Mouse (Mus musculus): Measurements from ENCODE around the gene Mrpl34. TPM values are rescaled to one million over a fixed set of nuclear protein-coding genes. Genes with fewer than 3 reads are reported as not detected.
"Not testable (repeated sequence)": the region's sequence is repeated elsewhere in the genome, so short reads cannot be mapped to it uniquely, and the experiment has no call there.

Gene Mrpl34
- 223 and 236 TPM in 2 replicates for polyA plus RNA-seq (2016; fragmentation: Nextera tagmentation; extraction: Ambion mirVana)

GRCm38 (mm10) chr8:71464513-71465500 lies at the start of gene Mrpl34:
Mrpl34 (plus strand) TSS chr8:71464959.
- H3K36me3 ChIP-seq (replicated peaks) = peaks cover 35% of the 10 kb centered on the region
- no peaks in the 10 kb centered on the region for H3K9me3 ChIP-seq
- DNase-seq (ENCODE audit: low spot score) = peak; percentile 97
- WGBS = under 1% methylated on average over 59 of the region's 59 CpGs
- peak within 1 kb of the TSS; percentile 87 for H3K27ac ChIP-seq (replicated peaks)
- H3K4me1 ChIP-seq = peaks cover 49% of the 10 kb centered on the region
- H3K27me3 ChIP-seq (replicated peaks; ENCODE audit: low read depth, poor library complexity, severe bottlenecking) = peaks cover 20% of the 10 kb centered on the region
- peak within 1 kb of the TSS; percentile 90 for H3K4me3 ChIP-seq

- Histone ChIP-seq H3K27me3 (replicated peaks; ENCODE audit: low read depth, poor library complexity, severe bottlenecking) (0 out of 2 replicates have a peak, but pooled peaks cover 3% of the 10 kb centered on the region), H3K9me3 (no peaks in the 10 kb centered on the region), H3K4me1 (no peaks in the 10 kb centered on the region), H3K4me3 (no peak overlapping the region), H3K27ac (replicated peaks) (no peak overlapping the region), H3K36me3 (replicated peaks) (no peaks in the 10 kb centered on the region)
- DNase-seq (ENCODE audit: low spot score) = no peak
Observed at GRCm38 (mm10) chr8:71422121-71422520, 42.6 kb upstream of the Mrpl34 start.

- not testable (repeated sequence) for H3K4me3 ChIP-seq; H3K4me1 ChIP-seq; H3K9me3 ChIP-seq; H3K36me3 ChIP-seq (replicated peaks); H3K27ac ChIP-seq (replicated peaks); DNase-seq (ENCODE audit: low spot score); H3K27me3 ChIP-seq (replicated peaks; ENCODE audit: low read depth, poor library complexity, severe bottlenecking)
- WGBS = 82% methylated on average over 1 of the region's 1 CpGs
Observed at GRCm38 (mm10) chr8:71432935-71433334, 31.8 kb upstream of the Mrpl34 start.

- H3K27ac ChIP-seq (replicated peaks) = no peak overlapping the region
- H3K4me1 ChIP-seq = peaks cover 3% of the 10 kb centered on the region; the same call in 1 of the 2 replicates
- no peak for DNase-seq (ENCODE audit: low spot score)
- H3K27me3 ChIP-seq (replicated peaks; ENCODE audit: low read depth, poor library complexity, severe bottlenecking) = peaks cover 3% of the 10 kb centered on the region
- H3K9me3 ChIP-seq = peaks cover 3% of the 10 kb centered on the region; the same call in 1 of the 2 replicates
- WGBS = 41% methylated on average over 3 of the region's 3 CpGs
- no peaks in the 10 kb centered on the region for H3K36me3 ChIP-seq (replicated peaks)
- H3K4me3 ChIP-seq = no peak overlapping the region
Observed at GRCm38 (mm10) chr8:71437041-71437440, 27.7 kb upstream of the Mrpl34 start.

- no peaks in the 10 kb centered on the region for H3K36me3 ChIP-seq (replicated peaks)
- 0% methylated on average over 7 of the region's 7 CpGs for WGBS
Observed at GRCm38 (mm10) chr8:71441404-71441803, 23.4 kb upstream of the Mrpl34 start.

GRCm38 (mm10) chr8:71445096-71445495 lies 19.7 kb upstream of the Mrpl34 start:
- 83% methylated on average over 7 of the region's 7 CpGs for WGBS
- H3K4me1 ChIP-seq = peaks cover 4% of the 10 kb centered on the region; the same call in 1 of the 2 replicates
- H3K27me3 ChIP-seq (replicated peaks; ENCODE audit: low read depth, poor library complexity, severe bottlenecking) = peaks cover 18% of the 10 kb centered on the region
- no peak overlapping the region for H3K27ac ChIP-seq (replicated peaks)
- no peak overlapping the region for H3K4me3 ChIP-seq
- H3K9me3 ChIP-seq = no peaks in the 10 kb centered on the region
- DNase-seq (ENCODE audit: low spot score) = no peak
- no peaks in the 10 kb centered on the region for H3K36me3 ChIP-seq (replicated peaks)

More at GRCm38 (mm10) chr8:71441404-71441803, 23.4 kb upstream of the Mrpl34 start:
- peaks cover 4% of the 10 kb centered on the region; the same call in 1 of the 2 replicates for H3K4me1 ChIP-seq
- H3K27me3 ChIP-seq (replicated peaks; ENCODE audit: low read depth, poor library complexity, severe bottlenecking) = peaks cover 18% of the 10 kb centered on the region
- peak; percentile 43 for DNase-seq (ENCODE audit: low spot score)
- H3K4me3 ChIP-seq = no peak overlapping the region
- H3K9me3 ChIP-seq = no peaks in the 10 kb centered on the region
- no peak overlapping the region for H3K27ac ChIP-seq (replicated peaks)

GRCm38 (mm10) chr8:71451337-71451736 lies 13.4 kb upstream of the Mrpl34 start:
- Histone ChIP-seq H3K4me3 (no peak overlapping the region), H3K9me3 (no peaks in the 10 kb centered on the region), H3K4me1 (no peaks in the 10 kb centered on the region; the same call in 1 of the 2 replicates), H3K27me3 (replicated peaks; ENCODE audit: low read depth, poor library complexity, severe bottlenecking) (peaks cover 15% of the 10 kb centered on the region; the same call in 1 of the 2 replicates), H3K36me3 (replicated peaks) (peaks cover 2% of the 10 kb centered on the region), H3K27ac (replicated peaks) (no peak overlapping the region)
- 70% methylated on average over 4 of the region's 4 CpGs for WGBS
- peak; percentile 6 for DNase-seq (ENCODE audit: low spot score)

- H3K9me3 ChIP-seq = no peaks in the 10 kb centered on the region
- H3K4me3 ChIP-seq = no peak overlapping the region
- H3K27me3 ChIP-seq (replicated peaks; ENCODE audit: low read depth, poor library complexity, severe bottlenecking) = peaks cover 15% of the 10 kb centered on the region; the same call in 1 of the 2 replicates
- H3K4me1 ChIP-seq = peaks cover 1% of the 10 kb centered on the region; the same call in 1 of the 2 replicates
- no peak overlapping the region for H3K27ac ChIP-seq (replicated peaks)
- 48% methylated on average over 11 of the region's 11 CpGs for WGBS
- DNase-seq (ENCODE audit: low spot score) = peak; percentile 8
- H3K36me3 ChIP-seq (replicated peaks) = peaks cover 6% of the 10 kb centered on the region
Observed at GRCm38 (mm10) chr8:71451777-71452176, 13.0 kb upstream of the Mrpl34 start.

GRCm38 (mm10) chr8:71452669-71453068 lies 12.1 kb upstream of the Mrpl34 start:
- Histone ChIP-seq H3K27me3 (replicated peaks; ENCODE audit: low read depth, poor library complexity, severe bottlenecking) (peaks cover 15% of the 10 kb centered on the region; the same call in 1 of the 2 replicates), H3K4me3 (no peak overlapping the region), H3K4me1 (peaks cover 5% of the 10 kb centered on the region; the same call in 1 of the 2 replicates), H3K9me3 (no peaks in the 10 kb centered on the region), H3K36me3 (replicated peaks) (peaks cover 15% of the 10 kb centered on the region), H3K27ac (replicated peaks) (no peak overlapping the region)
- DNase-seq (ENCODE audit: low spot score) = peak; percentile 5
- WGBS = 84% methylated on average over 2 of the region's 2 CpGs

- peaks cover 35% of the 10 kb centered on the region for H3K36me3 ChIP-seq (replicated peaks)
- 81% methylated on average over 8 of the region's 8 CpGs for WGBS
- H3K4me1 ChIP-seq = peaks cover 5% of the 10 kb centered on the region; the same call in 1 of the 2 replicates
- H3K27me3 ChIP-seq (replicated peaks; ENCODE audit: low read depth, poor library complexity, severe bottlenecking) = peaks cover 15% of the 10 kb centered on the region; the same call in 1 of the 2 replicates
- DNase-seq (ENCODE audit: low spot score) = peak; percentile 3
- H3K4me3 ChIP-seq = no peak overlapping the region
- no peaks in the 10 kb centered on the region for H3K9me3 ChIP-seq
- H3K27ac ChIP-seq (replicated peaks) = no peak overlapping the region
Observed at GRCm38 (mm10) chr8:71454668-71455067, 10.1 kb upstream of the Mrpl34 start.

GRCm38 (mm10) chr8:71456906-71457305 lies 7.9 kb upstream of the Mrpl34 start:
- H3K27ac ChIP-seq (replicated peaks) = no peak overlapping the region
- 42% methylated on average over 22 of the region's 22 CpGs for WGBS
- peaks cover 19% of the 10 kb centered on the region for H3K27me3 ChIP-seq (replicated peaks; ENCODE audit: low read depth, poor library complexity, severe bottlenecking)
- H3K4me1 ChIP-seq = peaks cover 12% of the 10 kb centered on the region
- H3K36me3 ChIP-seq (replicated peaks) = peaks cover 56% of the 10 kb centered on the region
- peak; percentile 14 for DNase-seq (ENCODE audit: low spot score)
- H3K4me3 ChIP-seq = no peak overlapping the region
- H3K9me3 ChIP-seq = no peaks in the 10 kb centered on the region

- Histone ChIP-seq H3K36me3 (replicated peaks) (peaks cover 56% of the 10 kb centered on the region), H3K4me1 (peaks cover 20% of the 10 kb centered on the region), H3K4me3 (no peak overlapping the region), H3K9me3 (no peaks in the 10 kb centered on the region), H3K27ac (replicated peaks) (no peak overlapping the region), H3K27me3 (replicated peaks; ENCODE audit: low read depth, poor library complexity, severe bottlenecking) (peaks cover 20% of the 10 kb centered on the region)
- DNase-seq (ENCODE audit: low spot score) = no peak
- WGBS = 84% methylated on average over 20 of the region's 20 CpGs
Observed at GRCm38 (mm10) chr8:71457659-71458270, 7.0 kb upstream of the Mrpl34 start.
